Mouse (Mus musculus): Measurements from ENCODE around the gene Tmem208. TPM values are rescaled to one million over a fixed set of nuclear protein-coding genes. Genes with fewer than 3 reads are reported as not detected.
A peak's percentile ranks its signal among the peaks of the same experiment; 100 is the strongest.

Gene Tmem208
- 122 TPM for polyA plus RNA-seq (2012; fragmentation: generic; extraction: Trizol)
- long read RNA-seq, experiment 1, transcript Tmem208-205 (6 exons, 801 nt): minor isoform, 14 of 97 reads
- long read RNA-seq, experiment 1, transcript Tmem208-204 (5 exons, 895 nt): minor isoform, 9 of 97 reads
- long read RNA-seq, experiment 1, transcript Tmem208-201 (6 exons, 785 nt): major isoform, 61 of 97 reads
- long read RNA-seq, experiment 1, partial matches to known transcripts: 7 of 97 reads
- long read RNA-seq, experiment 1, other reads (novel, unspliced or antisense): 6 of 97 reads
- long read RNA-seq, experiment 2, transcript Tmem208-201 (6 exons, 785 nt): major isoform, 10 of 19 reads
- long read RNA-seq, experiment 2, partial matches to known transcripts: 2 of 19 reads
- long read RNA-seq, experiment 2, other reads (novel, unspliced or antisense): 4 of 19 reads

- H3K79me3 ChIP-seq (ENCODE audit: low read depth): peaks cover 20% of the 10 kb centered on the region
- peak; percentile 61 for TF ChIP-seq CTCF (IDR thresholded peaks at IDR 0.05; ENCODE audit: control insufficient read depth, insufficient read depth, insufficient read length)
- peak; percentile 92 for TF ChIP-seq MAX (IDR thresholded peaks at IDR 0.05)
- no peak for TF ChIP-seq MYOD1 (IDR thresholded peaks at IDR 0.05; ENCODE audit: control insufficient read depth, insufficient read length, low read depth)
- TF ChIP-seq CEBPB (IDR thresholded peaks at IDR 0.05; ENCODE audit: low read depth): peak; percentile 24
- peaks cover 46% of the 10 kb centered on the region for H3K79me2 ChIP-seq (ENCODE audit: control insufficient read depth, insufficient read depth)
- H3K4me3 ChIP-seq (ENCODE audit: insufficient read depth, poor library complexity, severe bottlenecking): peak within 1 kb of the TSS; percentile 98
- H3ac ChIP-seq (ENCODE audit: control insufficient read depth, insufficient read length, low read depth): peak within 1 kb of the TSS; percentile 71
- peaks cover 63% of the 10 kb centered on the region for H3K36me3 ChIP-seq (ENCODE audit: control insufficient read depth, insufficient read depth)
- H3K27me3 ChIP-seq (ENCODE audit: control insufficient read depth, insufficient read depth, insufficient read length): no peaks in the 10 kb centered on the region
Observed at GRCm38 (mm10) chr8:105326141-105326672, at the start of gene Tmem208, which contains the start of gene Lrrc29. Gene Tmem208, plus strand, starts transcription at chr8:105326354. Gene Lrrc29, minus strand, starts transcription at chr8:105326278.

- H3K36me3 ChIP-seq (ENCODE audit: control insufficient read depth, insufficient read depth): peaks cover 28% of the 10 kb centered on the region
- no peak overlapping the region for H3K4me3 ChIP-seq (ENCODE audit: insufficient read depth, poor library complexity, severe bottlenecking)
- H3ac ChIP-seq (ENCODE audit: control insufficient read depth, insufficient read length, low read depth): no peak overlapping the region
- H3K79me3 ChIP-seq (ENCODE audit: low read depth): no peaks in the 10 kb centered on the region
- H3K79me2 ChIP-seq (ENCODE audit: control insufficient read depth, insufficient read depth): no peaks in the 10 kb centered on the region
- TF ChIP-seq MAX (IDR thresholded peaks at IDR 0.05) (no peak), MYOD1 (IDR thresholded peaks at IDR 0.05; ENCODE audit: control insufficient read depth, insufficient read length, low read depth) (no peak), CEBPB (IDR thresholded peaks at IDR 0.05; ENCODE audit: low read depth) (no peak), MYOG (IDR thresholded peaks at IDR 0.05; ENCODE audit: control insufficient read depth, extremely low read depth, insufficient read length) (no peak), USF1 (IDR thresholded peaks at IDR 0.05; ENCODE audit: low read depth) (no peak), CTCF (IDR thresholded peaks at IDR 0.05; ENCODE audit: control insufficient read depth, insufficient read depth, insufficient read length) (no peak), FOSL1 (IDR thresholded peaks at IDR 0.05; ENCODE audit: insufficient read depth, low read length, poor library complexity, severe bottlenecking) (no peak)
- H3K27me3 ChIP-seq (ENCODE audit: control insufficient read depth, insufficient read depth, insufficient read length): no peaks in the 10 kb centered on the region
Observed at GRCm38 (mm10) chr8:105278911-105279334, 47.2 kb upstream of the Tmem208 start.

GRCm38 (mm10) chr8:105280567-105280966 is 45.6 kb upstream of the Tmem208 start:
- no peaks in the 10 kb centered on the region for H3K79me3 ChIP-seq (ENCODE audit: low read depth)
- H3K79me2 ChIP-seq (ENCODE audit: control insufficient read depth, insufficient read depth): no peaks in the 10 kb centered on the region
- no peaks in the 10 kb centered on the region for H3K27me3 ChIP-seq (ENCODE audit: control insufficient read depth, insufficient read depth, insufficient read length)
- no peak overlapping the region for H3K4me3 ChIP-seq (ENCODE audit: insufficient read depth, poor library complexity, severe bottlenecking)
- no peak for TF ChIP-seq MYOD1 (IDR thresholded peaks at IDR 0.05; ENCODE audit: control insufficient read depth, insufficient read length, low read depth)
- no peak for TF ChIP-seq CTCF (IDR thresholded peaks at IDR 0.05; ENCODE audit: control insufficient read depth, insufficient read depth, insufficient read length)
- no peak for TF ChIP-seq USF1 (IDR thresholded peaks at IDR 0.05; ENCODE audit: low read depth)
- TF ChIP-seq FOSL1 (IDR thresholded peaks at IDR 0.05; ENCODE audit: insufficient read depth, low read length, poor library complexity, severe bottlenecking): no peak
- TF ChIP-seq MYOG (IDR thresholded peaks at IDR 0.05; ENCODE audit: control insufficient read depth, extremely low read depth, insufficient read length): no peak
- TF ChIP-seq MAX (IDR thresholded peaks at IDR 0.05): no peak
- TF ChIP-seq CEBPB (IDR thresholded peaks at IDR 0.05; ENCODE audit: low read depth): no peak
- H3ac ChIP-seq (ENCODE audit: control insufficient read depth, insufficient read length, low read depth): no peak overlapping the region
- H3K36me3 ChIP-seq (ENCODE audit: control insufficient read depth, insufficient read depth): peaks cover 34% of the 10 kb centered on the region

GRCm38 (mm10) chr8:105281821-105282220 is 44.3 kb upstream of the Tmem208 start:
- no peak for TF ChIP-seq USF1 (IDR thresholded peaks at IDR 0.05; ENCODE audit: low read depth)
- TF ChIP-seq MYOG (IDR thresholded peaks at IDR 0.05; ENCODE audit: control insufficient read depth, extremely low read depth, insufficient read length): no peak
- TF ChIP-seq CTCF (IDR thresholded peaks at IDR 0.05; ENCODE audit: control insufficient read depth, insufficient read depth, insufficient read length): no peak
- no peak for TF ChIP-seq MAX (IDR thresholded peaks at IDR 0.05)
- TF ChIP-seq CEBPB (IDR thresholded peaks at IDR 0.05; ENCODE audit: low read depth): no peak
- TF ChIP-seq FOSL1 (IDR thresholded peaks at IDR 0.05; ENCODE audit: insufficient read depth, low read length, poor library complexity, severe bottlenecking): no peak
- TF ChIP-seq MYOD1 (IDR thresholded peaks at IDR 0.05; ENCODE audit: control insufficient read depth, insufficient read length, low read depth): no peak
- Histone ChIP-seq H3K79me3 (ENCODE audit: low read depth) (peaks cover 5% of the 10 kb centered on the region), H3ac (ENCODE audit: control insufficient read depth, insufficient read length, low read depth) (no peak overlapping the region), H3K36me3 (ENCODE audit: control insufficient read depth, insufficient read depth) (peaks cover 34% of the 10 kb centered on the region), H3K4me3 (ENCODE audit: insufficient read depth, poor library complexity, severe bottlenecking) (no peak overlapping the region), H3K79me2 (ENCODE audit: control insufficient read depth, insufficient read depth) (peaks cover 10% of the 10 kb centered on the region), H3K27me3 (ENCODE audit: control insufficient read depth, insufficient read depth, insufficient read length) (no peaks in the 10 kb centered on the region)

GRCm38 (mm10) chr8:105282239-105282638 is 43.9 kb upstream of the Tmem208 start:
- H3K36me3 ChIP-seq (ENCODE audit: control insufficient read depth, insufficient read depth): peaks cover 34% of the 10 kb centered on the region
- no peaks in the 10 kb centered on the region for H3K27me3 ChIP-seq (ENCODE audit: control insufficient read depth, insufficient read depth, insufficient read length)
- H3K4me3 ChIP-seq (ENCODE audit: insufficient read depth, poor library complexity, severe bottlenecking): no peak overlapping the region
- peaks cover 14% of the 10 kb centered on the region for H3K79me2 ChIP-seq (ENCODE audit: control insufficient read depth, insufficient read depth)
- no peak overlapping the region for H3ac ChIP-seq (ENCODE audit: control insufficient read depth, insufficient read length, low read depth)
- peaks cover 5% of the 10 kb centered on the region for H3K79me3 ChIP-seq (ENCODE audit: low read depth)
- TF ChIP-seq CTCF (IDR thresholded peaks at IDR 0.05; ENCODE audit: control insufficient read depth, insufficient read depth, insufficient read length) (no peak), MAX (IDR thresholded peaks at IDR 0.05) (no peak), USF1 (IDR thresholded peaks at IDR 0.05; ENCODE audit: low read depth) (no peak), MYOD1 (IDR thresholded peaks at IDR 0.05; ENCODE audit: control insufficient read depth, insufficient read length, low read depth) (no peak), FOSL1 (IDR thresholded peaks at IDR 0.05; ENCODE audit: insufficient read depth, low read length, poor library complexity, severe bottlenecking) (no peak), MYOG (IDR thresholded peaks at IDR 0.05; ENCODE audit: control insufficient read depth, extremely low read depth, insufficient read length) (no peak), CEBPB (IDR thresholded peaks at IDR 0.05; ENCODE audit: low read depth) (no peak)

Data from C2C12 (cell line).